Mouse (Mus musculus) forebrain, postnatal 0 days (tissue): Measurements from ENCODE around the gene Mpz. TPM values are rescaled to one million over a fixed set of nuclear protein-coding genes. Genes with fewer than 3 reads are reported as not detected.

Experiments
- ATAC-seq: fragments of 200-750 bp; cut with Nextera tagmentation; 2 replicates; pipeline ENCODE4 v1.8.0; 2017; ENCODE audit warnings: mild to moderate bottlenecking, moderate library complexity
- DNase-seq: peaks from one replicate; pipeline ENCODE4 v3.0.0-alpha.2; 2015
- H3K27ac ChIP-seq: fragments of 300-500 bp; sonication (generic); 2 replicates; pipeline ENCODE4 v1.5.1; 2014; ENCODE audit warnings: low read depth, mild to moderate bottlenecking, antibody characterized with exemption, low read length, moderate library complexity, mixed read lengths
- H3K27me3 ChIP-seq: fragments of 300-500 bp; sonication (generic); 2 replicates; pipeline ENCODE4 v1.6.1; 2014; ENCODE audit warnings: mild to moderate bottlenecking, low read length, mixed read lengths; ENCODE audit not compliant: insufficient read depth
- H3K36me3 ChIP-seq: fragments of 300-500 bp; sonication (generic); 2 replicates; pipeline ENCODE4 v1.6.1; 2014; ENCODE audit warnings: mild to moderate bottlenecking, moderate library complexity; ENCODE audit not compliant: insufficient read depth
- H3K4me1 ChIP-seq: fragments of 300-500 bp; sonication (generic); 2 replicates; pipeline ENCODE4 v1.6.1; 2014; ENCODE audit warnings: antibody characterized with exemption; ENCODE audit not compliant: insufficient read depth
- H3K4me2 ChIP-seq: fragments of 300-500 bp; sonication (generic); 2 replicates; pipeline ENCODE4 v1.6.1; 2014; ENCODE audit warnings: low read depth, mild to moderate bottlenecking, moderate library complexity
- H3K4me3 ChIP-seq: fragments of 300-500 bp; sonication (generic); 2 replicates; pipeline ENCODE4 v1.5.1; 2014; ENCODE audit warnings: low read depth, low read length, mixed read lengths
- H3K9ac ChIP-seq: fragments of 300-500 bp; sonication (generic); 2 replicates; pipeline ENCODE4 v1.6.1; 2014; ENCODE audit warnings: mild to moderate bottlenecking
- H3K9me3 ChIP-seq: fragments of 300-500 bp; sonication (generic); 2 replicates; pipeline ENCODE4 v1.6.1; 2016; ENCODE audit warnings: low read length
- CTCF ChIP-seq: sonication (generic); IDR thresholded peaks from 2 replicates; pipeline ENCODE4 v1.5.1; 2016; ENCODE audit warnings: antibody characterized with exemption, control low read depth, low read depth
- WGBS: fragments of 180-500 bp; shearing (Covaris S2); extraction: QIAGEN DNeasy Blood & Tissue Kit; methylation state at CpG from one replicate; pipeline ENCODE4 v1.1.7; 2014; 5-methylcytosine and 5-hydroxymethylcytosine counted together
- polyA plus RNA-seq: library from polyadenylated mRNA; unstranded; fragments of >200 nt; fragmentation: Nextera tagmentation; extraction: Ambion mirVana; gene quantifications from 2 replicates; pipeline ENCODE4 v1.2.1, GENCODE M21; 2015
- total RNA-seq: library from RNA; depleted of rRNA; stranded (reverse); fragments of >200 nt; gene quantifications from 2 replicates; pipeline ENCODE4 v1.2.3, GENCODE M21; 2014

The Mpz gene
- total and polyA plus RNA-seq, 2 experiments from 2014 or later: 0.30 to 0.38 TPM

DNA sequence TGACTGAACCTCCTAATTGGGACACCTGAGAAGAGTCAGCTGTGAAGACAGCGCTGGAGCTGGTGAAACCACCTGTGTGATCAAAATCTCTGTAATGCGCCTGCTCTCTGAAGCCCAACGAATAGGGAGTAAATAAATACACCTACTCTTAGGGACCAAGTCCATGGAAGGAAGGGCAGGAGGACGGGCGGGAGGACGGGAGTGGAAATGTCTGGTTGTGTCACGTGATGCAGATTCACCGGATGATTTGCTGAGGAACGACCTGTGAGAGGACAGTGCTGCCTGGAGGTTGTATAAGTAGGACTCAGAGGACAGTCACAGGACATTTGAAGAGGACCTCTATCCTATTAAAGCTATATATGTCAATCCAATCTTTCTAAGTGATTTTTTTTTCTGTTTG is 40.9 kb upstream of the Mpz start:
- Histone ChIP-seq H3K4me1 (0 out of 2 replicates have a peak, but pooled peaks cover 7% of the 10 kb centered on the region), H3K9me3 (no peaks in the 10 kb centered on the region), H3K4me2 (no peak overlapping the region), H3K4me3 (no peak overlapping the region), H3K27ac (no peak overlapping the region), H3K36me3 (no peaks in the 10 kb centered on the region), H3K9ac (no peak overlapping the region), H3K27me3 (no peaks in the 10 kb centered on the region)
- ATAC-seq (no peak), DNase-seq (no peak)
- 44% methylated on average over 9 of the region's 9 CpGs for WGBS
- TF ChIP-seq CTCF: no peak

DNA sequence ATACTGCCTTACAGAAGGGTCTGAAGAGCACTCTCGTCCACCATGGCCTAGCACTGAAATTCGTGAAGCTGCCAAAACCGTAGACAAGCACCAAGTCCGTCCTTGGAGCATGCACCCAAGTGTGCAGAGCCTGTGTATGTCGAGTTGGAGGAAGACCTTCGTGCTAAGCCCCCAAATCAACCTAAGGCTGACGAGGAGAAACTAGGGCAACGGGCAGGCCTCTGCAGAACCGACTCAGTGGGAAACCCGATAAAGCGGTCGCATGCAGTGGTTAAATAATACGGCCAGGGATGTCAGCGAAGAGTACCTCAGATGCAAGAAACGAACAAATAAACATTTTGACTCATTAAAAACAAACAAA is 39.9 kb upstream of the Mpz start:
- 7% methylated on average over 15 of the region's 15 CpGs for WGBS
- Histone ChIP-seq H3K27me3 (no peaks in the 10 kb centered on the region), H3K4me3 (peak overlapping the region; percentile 52), H3K4me1 (0 out of 2 replicates have a peak, but pooled peaks cover 7% of the 10 kb centered on the region), H3K9me3 (no peaks in the 10 kb centered on the region), H3K27ac (peak overlapping the region; percentile 80), H3K36me3 (no peaks in the 10 kb centered on the region), H3K4me2 (peak overlapping the region; percentile 57), H3K9ac (peak overlapping the region; percentile 52)
- DNase-seq (no peak), ATAC-seq (peak; percentile 69)
- TF ChIP-seq CTCF: no peak

GRCm38 (mm10) chr1:171111020-171111780 is 39.3 kb upstream of the Mpz start:
- WGBS: under 1% methylated on average over 38 of the region's 38 CpGs
- peak; percentile 96 for ATAC-seq
- H3K36me3 ChIP-seq: no peaks in the 10 kb centered on the region
- DNase-seq: peak; percentile 99
- H3K27me3 ChIP-seq: no peaks in the 10 kb centered on the region
- H3K4me2 ChIP-seq: peak overlapping the region; percentile 57
- H3K9me3 ChIP-seq: no peaks in the 10 kb centered on the region
- H3K4me1 ChIP-seq: 0 out of 2 replicates have a peak, but pooled peaks cover 7% of the 10 kb centered on the region
- peak overlapping the region; percentile 80 for H3K27ac ChIP-seq
- peak overlapping the region; percentile 52 for H3K9ac ChIP-seq
- TF ChIP-seq CTCF: peak; percentile 98
- H3K4me3 ChIP-seq: peak overlapping the region; percentile 52

GRCm38 (mm10) chr1:171111781-171112575 is 38.5 kb upstream of the Mpz start:
- TF ChIP-seq CTCF: no peak
- 0 out of 2 replicates have a peak, but pooled peaks cover 7% of the 10 kb centered on the region for H3K4me1 ChIP-seq
- no peak overlapping the region for H3K27ac ChIP-seq
- H3K27me3 ChIP-seq: no peaks in the 10 kb centered on the region
- ATAC-seq: peak; percentile 4; the same call in 1 of the 2 replicates
- H3K9ac ChIP-seq: 0 out of 2 replicates have a peak overlapping the region, but pooled peaks have one; percentile 6
- 2% methylated on average over 15 of the region's 15 CpGs for WGBS
- no peaks in the 10 kb centered on the region for H3K9me3 ChIP-seq
- no peaks in the 10 kb centered on the region for H3K36me3 ChIP-seq
- peak overlapping the region; percentile 57 for H3K4me2 ChIP-seq
- H3K4me3 ChIP-seq: peak overlapping the region; percentile 52
- peak; percentile 63 for DNase-seq

GRCm38 (mm10) chr1:171112986-171113385 is 37.5 kb upstream of the Mpz start:
- Histone ChIP-seq H3K9me3 (no peaks in the 10 kb centered on the region), H3K4me3 (no peak overlapping the region), H3K4me1 (0 out of 2 replicates have a peak, but pooled peaks cover 7% of the 10 kb centered on the region), H3K4me2 (no peak overlapping the region), H3K27me3 (no peaks in the 10 kb centered on the region), H3K36me3 (no peaks in the 10 kb centered on the region), H3K9ac (no peak overlapping the region), H3K27ac (no peak overlapping the region)
- WGBS: 81% methylated on average over 4 of the region's 4 CpGs
- TF ChIP-seq CTCF: no peak
- DNase-seq (no peak), ATAC-seq (no peak)

- Histone ChIP-seq H3K27ac (peak within 1 kb of the TSS; percentile 21; the same call in 1 of the 2 replicates), H3K27me3 (no peaks in the 10 kb centered on the region), H3K4me2 (peak within 1 kb of the TSS; percentile 78), H3K4me3 (peak within 1 kb of the TSS; percentile 41), H3K9me3 (no peaks in the 10 kb centered on the region), H3K36me3 (no peaks in the 10 kb centered on the region), H3K9ac (peak within 1 kb of the TSS; percentile 47), H3K4me1 (0 out of 2 replicates have a peak, but pooled peaks cover 7% of the 10 kb centered on the region)
- ATAC-seq: no peak
- DNase-seq: peak; percentile 29
- WGBS: under 1% methylated on average over 24 of the region's 24 CpGs
- TF ChIP-seq CTCF: no peak
Observed at GRCm38 (mm10) chr1:171113873-171114299, 36.6 kb upstream of the Mpz start, which contains the start of gene Cfap126. TSS of gene Cfap126 (plus strand) at chr1:171113918.

DNA sequence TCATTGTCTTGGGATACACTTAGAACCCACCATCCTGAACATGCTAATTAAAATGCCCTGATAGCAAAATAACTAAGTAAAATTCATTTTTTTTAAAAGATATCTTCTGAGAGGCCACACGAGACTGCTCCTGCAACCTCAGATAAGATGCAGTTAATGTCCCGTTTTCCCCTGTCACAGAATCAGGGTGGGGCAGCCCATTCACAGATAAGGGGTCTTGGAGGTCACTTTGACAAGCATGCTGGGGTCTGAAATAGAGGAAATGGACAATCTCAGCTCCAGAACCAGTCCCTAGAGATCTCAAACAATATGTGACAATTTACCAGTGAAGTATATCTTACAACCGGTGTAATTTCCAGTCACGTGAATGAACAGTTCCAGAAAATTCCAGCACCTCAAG is 34.2 kb upstream of the Mpz start:
- H3K36me3 ChIP-seq: no peaks in the 10 kb centered on the region
- no peaks in the 10 kb centered on the region for H3K9me3 ChIP-seq
- TF ChIP-seq CTCF: no peak
- H3K4me1 ChIP-seq: 0 out of 2 replicates have a peak, but pooled peaks cover 3% of the 10 kb centered on the region
- no peak overlapping the region for H3K4me3 ChIP-seq
- ATAC-seq (no peak), DNase-seq (no peak)
- H3K4me2 ChIP-seq: no peak overlapping the region
- 81% methylated on average over 4 of the region's 4 CpGs for WGBS
- H3K27ac ChIP-seq: no peak overlapping the region
- H3K9ac ChIP-seq: no peak overlapping the region
- H3K27me3 ChIP-seq: no peaks in the 10 kb centered on the region
